Comparison of ENCODE assay signal across 14 mouse cellular contexts in genomic region chrX:157387025-157387424, GRCm38 (mm10). TPM values are rescaled to one million over a fixed set of nuclear protein-coding genes. Genes with fewer than 3 reads are reported as not detected.
"Had no signal": no experiment of that assay in that cellular context is flagged by ENCODE, and none has a peak within 500 bp of the region (broad histone marks: within the 10 kb centered on the region; RNA-seq: fewer than 3 reads in every experiment).

No protein-coding gene starts in this region.

- H3K9me3 ChIP-seq: limb, embryonic 10.5 days; liver, embryonic 15.5 days; midbrain, embryonic 10.5 days; neural tube, embryonic 13.5 days had no signal

- H3K4me2 ChIP-seq: liver, embryonic 11.5 days; liver, embryonic 15.5 days; lung, embryonic 14.5 days; neural tube, embryonic 13.5 days had no signal

- H3K27me3 ChIP-seq: liver, embryonic 15.5 days; neural tube, embryonic 13.5 days had no signal

- DNase-seq: kidney, postnatal 10 days; kidney, postnatal 4 days; lung, embryonic 14.5 days; lung, postnatal 10 days; lung, postnatal 4 days; midbrain, embryonic 14.5 days; thymus, postnatal 4 days had no signal

- H3K27ac ChIP-seq: limb, embryonic 10.5 days; liver, embryonic 15.5 days; midbrain, embryonic 10.5 days; neural tube, embryonic 13.5 days; stomach, postnatal 0 days had no signal

- H3K9ac ChIP-seq: liver, embryonic 15.5 days; lung, embryonic 14.5 days; neural tube, embryonic 13.5 days had no signal

- H3K4me1 ChIP-seq: limb, embryonic 10.5 days; liver, embryonic 15.5 days; midbrain, embryonic 10.5 days; neural tube, embryonic 13.5 days had no signal

- H3K4me3 ChIP-seq: layer of hippocampus, adult 2 months; limb, embryonic 10.5 days; liver, embryonic 15.5 days; midbrain, embryonic 10.5 days; neural tube, embryonic 13.5 days had no signal

- H3K36me3 ChIP-seq: limb, embryonic 10.5 days; liver, embryonic 15.5 days; midbrain, embryonic 10.5 days; neural tube, embryonic 13.5 days had no signal

RNA-seq across cellular contexts. Expression of gene Phex, which starts 28.1 kb away (rescaled TPM):
- polyA plus RNA-seq: liver, embryonic 15.5 days had no signal
